20 mouse cellular contexts compared by ENCODE assay signal in the genomic region with DNA sequence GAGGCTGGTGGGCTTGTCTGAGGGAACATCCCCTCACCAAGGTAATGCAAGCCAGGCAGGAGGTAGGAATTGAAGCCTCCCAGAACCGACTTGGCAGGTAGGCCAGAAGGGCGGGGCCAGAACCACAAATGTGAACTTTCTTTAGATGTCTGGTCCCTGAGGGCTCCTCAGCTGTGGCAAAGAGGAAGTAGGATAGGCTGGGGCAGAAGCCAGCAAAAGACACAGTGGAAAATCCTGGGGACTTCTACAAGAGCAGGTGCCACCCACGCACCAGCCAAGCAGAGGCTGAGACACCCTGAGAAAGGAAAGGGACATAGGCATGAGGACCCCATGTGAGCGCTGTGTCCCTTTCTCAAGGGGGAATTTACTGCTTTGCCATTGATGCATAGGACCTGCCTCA. TPM values are rescaled to one million over a fixed set of nuclear protein-coding genes. Genes with fewer than 3 reads are reported as not detected.
A peak's percentile ranks its signal among the peaks of the same experiment; 100 is the strongest.
DNase-seq lines count a peak whose midpoint lies in the region; ATAC-seq and TF ChIP-seq lines count a peak whose summit lies in the region.
"Had no signal": no experiment of that assay in that cellular context is flagged by ENCODE, and none has a peak within 500 bp of the region (broad histone marks: within the 10 kb centered on the region; RNA-seq: fewer than 3 reads in every experiment).

No protein-coding gene starts in this region.

- ATAC-seq in liver, postnatal 0 days, result no peak
- ATAC-seq in common myeloid progenitor, adult 5-6 weeks (replicated peaks; ENCODE audit: low read depth, poor library complexity, severe bottlenecking), result peak; percentile 20; the same call in 1 of the 2 replicates
- no peak for ATAC-seq in frontal cortex, adult (ENCODE audit: low TSS enrichment)
- ATAC-seq: hindbrain, embryonic 16.5 days; midbrain, embryonic 15.5 days had no signal

- H3K4me3 ChIP-seq in liver, postnatal 0 days (ENCODE audit: low read depth, low read length), result no peak overlapping the region
- H3K4me3 ChIP-seq: forebrain, embryonic 15.5 days; gastrocnemius, adult 2 months; limb, embryonic 12.5 days; liver, embryonic 15.5 days; midbrain, embryonic 15.5 days had no signal

- no peak for TF ChIP-seq EP300 in liver, postnatal 0 days (IDR thresholded peaks at IDR 0.05; ENCODE audit: low read depth)

- TF ChIP-seq CTCF in liver, postnatal 0 days (IDR thresholded peaks at IDR 0.05; ENCODE audit: low read depth), result no peak

- H3K27me3 ChIP-seq in liver, postnatal 0 days (ENCODE audit: insufficient read depth, low read length), result peaks cover 4% of the 10 kb centered on the region

- no peak overlapping the region for H3K27ac ChIP-seq in liver, postnatal 0 days (ENCODE audit: low read depth)
- H3K27ac ChIP-seq: forebrain, embryonic 15.5 days; gastrocnemius, adult 2 months; limb, embryonic 12.5 days; liver, embryonic 15.5 days; macrophage; midbrain, embryonic 15.5 days had no signal

- WGBS in liver, postnatal 0 days (ENCODE audit: insufficient replicate concordance), result 57% methylated on average over 4 of the region's 4 CpGs

- no peak overlapping the region for H3K9ac ChIP-seq in liver, postnatal 0 days (replicated peaks)
- H3K9ac ChIP-seq: limb, embryonic 12.5 days; liver, embryonic 15.5 days had no signal

- H3K9me3 ChIP-seq in liver, postnatal 0 days (ENCODE audit: low read length), result no peaks in the 10 kb centered on the region
- H3K9me3 ChIP-seq: forebrain, embryonic 15.5 days; limb, embryonic 12.5 days; liver, embryonic 15.5 days; midbrain, embryonic 15.5 days had no signal

- H3K36me3 ChIP-seq in liver, postnatal 0 days (replicated peaks; ENCODE audit: insufficient read depth, low read length), result peaks cover 11% of the 10 kb centered on the region; the same call in 1 of the 2 replicates
- H3K36me3 ChIP-seq: forebrain, embryonic 15.5 days; liver, embryonic 15.5 days; midbrain, embryonic 15.5 days had no signal

- peaks cover 27% of the 10 kb centered on the region for H3K4me1 ChIP-seq in liver, postnatal 0 days (ENCODE audit: insufficient read depth)

- DNase-seq in liver, postnatal 0 days, result peak; percentile 47
- no peak for DNase-seq in liver
- DNase-seq in CD4-positive helper T cell, adult 2 months (ENCODE audit: low read depth, low spot score), result peak; percentile 49
- DNase-seq in spleen, adult 12 weeks (ENCODE audit: low spot score), result peak; percentile 54
- no peak for DNase-seq in gastrocnemius, postnatal 4 days (ENCODE audit: low spot score in 2 of 2)
- DNase-seq: cerebellum, adult 11 months; gastrocnemius, adult 2 months; heart, postnatal 14 days; layer of hippocampus, postnatal 36 days; right cerebral cortex, postnatal 4 days had no signal

- H3K4me2 ChIP-seq in liver, postnatal 0 days (ENCODE audit: low read depth, low read length), result no peak overlapping the region
- H3K4me2 ChIP-seq: liver, embryonic 15.5 days; midbrain, embryonic 15.5 days had no signal

RNA-seq across cellular contexts. Expression of a gene that starts 0.7 kb away (rescaled TPM):
- 9.2 and 11.2 TPM in 2 replicates for polyA plus RNA-seq in liver, postnatal 0 days (2015; fragmentation: Nextera tagmentation; extraction: Ambion mirVana)
- total RNA-seq in common myeloid progenitor, adult 5-6 weeks (2017), result 0.97 and 2.3 TPM in 2 replicates
- 1 to 10 TPM; 1.8 to 2.6 TPM for total RNA-seq in gastrocnemius, postnatal 4 days (2021)

RNA-seq across cellular contexts. Expression of a gene that starts 4.8 kb away (rescaled TPM):
- polyA plus RNA-seq in liver, postnatal 0 days (2015; fragmentation: Nextera tagmentation; extraction: Ambion mirVana), result 153 and 158 TPM in 2 replicates
- 116 and 131 TPM in 2 replicates for total RNA-seq in common myeloid progenitor, adult 5-6 weeks (2017)
- total RNA-seq in gastrocnemius, postnatal 4 days (2021), result 10 to 100 TPM; 71.4 to 72.1 TPM

RNA-seq across cellular contexts. Expression of a gene that starts 14.0 kb away (rescaled TPM):
- 25.0 and 25.7 TPM in 2 replicates for polyA plus RNA-seq in liver, postnatal 0 days (2015; fragmentation: Nextera tagmentation; extraction: Ambion mirVana)
- 64.6 and 75.2 TPM in 2 replicates for total RNA-seq in common myeloid progenitor, adult 5-6 weeks (2017)
- 10 to 100 TPM; 63.9 to 77.4 TPM for total RNA-seq in gastrocnemius, postnatal 4 days (2021)

RNA-seq across cellular contexts. Expression of a gene that starts 28.1 kb away (rescaled TPM):
- polyA plus RNA-seq in liver, postnatal 0 days (2015; fragmentation: Nextera tagmentation; extraction: Ambion mirVana), result 6.0 and 6.8 TPM in 2 replicates
- 6.8 and 9.5 TPM in 2 replicates for total RNA-seq in common myeloid progenitor, adult 5-6 weeks (2017)
- 10 to 100 TPM; 51.7 to 52.8 TPM for total RNA-seq in gastrocnemius, postnatal 4 days (2021)

RNA-seq across cellular contexts. Expression of a gene that starts 30.4 kb away (rescaled TPM):
- polyA plus RNA-seq in liver, postnatal 0 days (2015; fragmentation: Nextera tagmentation; extraction: Ambion mirVana), result 0.08 TPM in 1 of 2 replicates, not detected in the other
- total RNA-seq in common myeloid progenitor, adult 5-6 weeks (2017), result not detected in 2 replicates
- under 1 TPM; 0.26 to 0.29 TPM for total RNA-seq in gastrocnemius, postnatal 4 days (2021)
- total RNA-seq: gastrocnemius, adult 2 months; layer of hippocampus, postnatal 36 days had no signal
- polyA plus RNA-seq: forebrain, embryonic 15.5 days; hindbrain, embryonic 16.5 days; large intestine, adult 2 months; limb, embryonic 12.5 days; liver, embryonic 15.5 days; macrophage; midbrain, embryonic 15.5 days; neural tube, embryonic 11.5 days had no signal

Comparison
In these comparisons a context has a peak if more than half of its experiments do, and no peak if none do; other contexts are left out.
1. DNase-seq: peak in liver, postnatal 0 days (single experiment), CD4-positive helper T cell, adult 2 months (single experiment) and spleen, adult 12 weeks (single experiment); none in liver (single experiment) and gastrocnemius, postnatal 4 days (0 of 2).